Mouse (Mus musculus) brain, embryonic 18.5 days (tissue): Measurements from ENCODE around the gene Ucma.
"Not testable (repeated sequence)": the region's sequence is repeated elsewhere in the genome, so short reads cannot be mapped to it uniquely, and the experiment has no call there.

Experiments used
- DNase-seq: peaks from one replicate; pipeline ENCODE4 v3.0.0-alpha.2; 2012; ENCODE audit warnings: low read depth, low spot score

Ucma gene

GRCm38 (mm10) chr2:4975807-4976206 is at the start of gene Ucma:
TSS of gene Ucma (plus strand) at chr2:4976122.
- DNase-seq: peak; percentile 20

DNA sequence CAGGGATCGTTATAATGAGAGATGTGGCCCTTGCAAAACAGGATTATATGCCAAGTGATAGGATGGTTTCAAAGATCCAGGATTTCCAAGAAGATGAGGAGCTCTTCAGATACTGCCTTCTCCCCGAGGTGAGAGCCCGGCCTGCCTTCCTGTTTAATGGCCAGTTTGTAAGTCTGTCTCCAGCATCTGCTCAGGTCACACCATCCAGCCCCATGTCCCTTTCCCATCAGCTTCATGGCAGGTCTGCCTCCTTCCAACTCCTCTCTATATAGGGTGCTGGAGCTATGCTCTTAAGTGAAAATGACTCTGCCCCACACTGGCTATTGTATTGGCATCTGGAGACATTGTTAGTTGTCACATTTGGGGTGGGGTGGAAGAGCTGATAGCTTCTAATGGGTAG is 48.5 kb upstream of the Ucma start:
- no peak for DNase-seq

DNA sequence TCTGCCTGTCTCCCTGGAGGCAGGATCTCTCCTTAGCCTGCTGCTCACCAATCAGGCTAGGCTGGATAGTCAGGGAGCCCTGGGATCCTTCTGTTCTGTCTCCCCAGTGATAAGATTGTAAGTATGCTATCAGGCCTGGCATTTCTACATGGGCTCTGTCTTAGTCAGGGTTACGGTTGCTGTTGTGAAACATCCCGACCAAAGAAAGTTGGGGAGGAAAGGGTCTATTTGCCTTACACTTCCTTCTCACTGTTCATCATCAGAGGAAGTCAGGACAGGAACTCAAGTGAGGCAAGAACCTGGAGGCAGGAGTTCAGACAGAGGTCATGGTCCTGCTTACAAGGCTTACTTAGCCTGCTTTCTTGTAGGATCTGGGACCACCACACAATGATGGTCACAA is 46.7 kb upstream of the Ucma start:
- DNase-seq: no peak

DNA sequence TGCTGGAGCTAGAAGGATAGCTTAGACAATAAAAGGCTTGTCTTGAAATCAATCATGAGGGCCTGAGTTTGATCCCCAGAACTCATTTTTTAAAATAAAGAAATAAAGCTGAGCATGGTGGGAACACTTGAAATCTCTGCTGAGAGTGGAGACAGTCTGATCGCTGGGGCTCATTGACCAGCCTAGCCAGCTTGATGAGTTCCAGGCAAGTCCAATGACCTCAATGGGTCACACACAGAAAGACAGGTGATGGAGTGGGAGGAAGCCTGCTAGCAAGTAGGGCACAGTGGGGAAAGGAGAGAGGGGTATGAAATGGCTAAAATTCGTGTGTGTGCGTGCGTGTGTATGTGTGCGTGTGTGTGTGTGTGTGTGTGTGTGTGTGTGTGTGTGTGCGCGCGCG is 41.4 kb upstream of the Ucma start:
- DNase-seq: no peak

DNA sequence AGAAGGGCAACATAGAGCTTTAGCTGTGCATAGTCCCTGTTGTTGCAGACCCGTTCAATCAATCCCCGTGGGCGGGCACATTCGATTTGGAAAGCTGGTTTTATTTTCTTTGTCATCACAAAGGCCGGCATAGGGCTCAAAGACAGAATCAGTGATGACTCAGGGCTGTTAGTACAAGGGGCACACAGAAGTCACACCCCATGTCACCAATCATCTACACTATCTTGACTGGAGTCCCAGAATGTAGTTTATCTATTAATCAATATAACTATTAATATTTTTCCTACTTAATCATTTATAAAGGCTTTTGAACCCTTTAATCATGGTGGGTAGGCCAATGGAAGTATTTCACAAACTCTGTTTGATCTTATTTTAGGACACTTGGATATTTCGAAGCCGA is 38.0 kb upstream of the Ucma start:
- DNase-seq: no peak

DNA sequence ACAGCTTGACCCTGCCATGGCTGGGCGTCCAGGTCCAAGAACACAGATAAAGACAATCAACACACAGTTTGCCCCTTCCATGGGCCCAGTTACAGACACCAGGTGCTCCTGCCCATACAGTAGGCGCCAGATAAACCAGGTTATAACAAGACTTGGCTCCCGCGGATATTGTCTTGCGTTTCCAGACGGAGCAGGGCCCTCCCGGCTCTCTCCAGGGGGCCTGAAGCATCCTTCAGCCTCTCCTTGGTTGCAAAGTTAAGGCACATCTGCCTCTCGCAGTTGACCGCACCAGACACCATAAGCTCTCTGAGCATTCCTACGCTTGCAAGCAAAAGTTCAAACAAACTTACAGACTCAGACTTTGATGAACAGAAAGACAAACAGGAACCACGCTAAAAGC is 35.1 kb upstream of the Ucma start:
- no peak for DNase-seq

- DNase-seq: not testable (repeated sequence)
Measured at GRCm38 (mm10) chr2:4949691-4950090, 26.2 kb upstream of the Ucma start.

GRCm38 (mm10) chr2:4950986-4951385 is 24.9 kb upstream of the Ucma start:
- DNase-seq: no peak

- no peak for DNase-seq
Measured at GRCm38 (mm10) chr2:4954216-4954760, 21.6 kb upstream of the Ucma start.

DNA sequence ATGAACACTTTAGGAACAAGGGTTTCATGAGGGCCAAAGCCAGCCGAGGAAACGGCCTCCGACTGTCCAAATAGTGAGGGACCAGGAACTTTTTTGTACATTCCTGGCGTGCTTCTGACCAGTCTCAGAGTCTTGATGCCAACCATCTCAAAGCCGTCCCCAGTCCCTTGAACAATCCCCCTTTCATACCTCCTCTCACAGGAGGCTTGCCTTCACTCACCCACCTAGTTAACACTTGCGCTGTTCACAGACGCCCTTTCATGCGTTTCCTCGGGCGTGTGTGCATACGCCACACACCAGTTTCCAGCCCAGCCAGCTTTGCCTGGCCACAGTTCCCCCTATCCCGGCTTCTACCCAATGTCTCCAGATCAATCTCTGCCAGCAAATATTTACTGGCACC is 17.9 kb upstream of the Ucma start:
- DNase-seq: no peak

DNA sequence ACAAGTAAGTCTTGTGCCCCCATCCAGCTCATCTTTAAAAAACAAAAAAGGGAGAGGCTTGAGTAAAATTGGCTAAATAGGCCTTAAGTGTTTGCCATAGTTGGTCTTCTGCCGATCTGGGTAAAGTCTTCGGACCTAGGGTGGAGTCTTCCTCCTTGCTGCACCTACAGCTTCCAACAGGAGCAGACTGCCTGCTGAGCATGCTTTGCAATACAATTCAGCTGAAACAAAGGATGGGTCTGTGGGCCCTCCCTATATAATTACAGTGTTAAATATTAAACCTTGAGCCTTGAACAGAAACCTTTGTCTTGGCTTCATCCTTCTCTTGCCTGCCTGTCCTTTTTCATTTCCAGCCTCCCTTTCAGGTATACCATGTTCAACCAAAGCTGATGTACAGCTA is 8.1 kb upstream of the Ucma start:
- no peak for DNase-seq

- DNase-seq: no peak
Measured at GRCm38 (mm10) chr2:4969083-4969482, 6.8 kb upstream of the Ucma start.

DNA sequence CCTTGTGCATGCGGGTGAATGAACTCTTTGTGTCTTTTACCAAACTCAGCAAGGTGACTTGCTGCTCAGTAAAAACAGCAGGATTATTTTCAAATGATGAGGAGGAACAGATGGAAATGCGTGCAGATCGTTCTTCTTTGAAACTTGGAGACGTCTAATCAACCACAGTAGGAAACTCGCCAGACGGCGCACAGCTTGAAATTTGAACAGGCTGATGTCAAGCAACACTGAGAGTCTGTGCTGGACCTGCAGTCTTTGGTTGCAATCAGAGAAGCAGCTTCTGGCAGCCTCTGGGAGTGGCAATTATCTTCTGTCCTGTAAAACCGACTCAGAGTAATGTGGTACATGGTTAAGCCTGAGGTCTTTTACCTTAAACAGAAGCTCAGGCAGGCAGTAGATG is 2.2 kb downstream of the Ucma start:
- peak; percentile 56 for DNase-seq

- no peak for DNase-seq
Measured at GRCm38 (mm10) chr2:4983987-4984386, 8.1 kb downstream of the Ucma start.

- DNase-seq: no peak
Measured at GRCm38 (mm10) chr2:4985000-4985399, 9.1 kb downstream of the Ucma start.

DNA sequence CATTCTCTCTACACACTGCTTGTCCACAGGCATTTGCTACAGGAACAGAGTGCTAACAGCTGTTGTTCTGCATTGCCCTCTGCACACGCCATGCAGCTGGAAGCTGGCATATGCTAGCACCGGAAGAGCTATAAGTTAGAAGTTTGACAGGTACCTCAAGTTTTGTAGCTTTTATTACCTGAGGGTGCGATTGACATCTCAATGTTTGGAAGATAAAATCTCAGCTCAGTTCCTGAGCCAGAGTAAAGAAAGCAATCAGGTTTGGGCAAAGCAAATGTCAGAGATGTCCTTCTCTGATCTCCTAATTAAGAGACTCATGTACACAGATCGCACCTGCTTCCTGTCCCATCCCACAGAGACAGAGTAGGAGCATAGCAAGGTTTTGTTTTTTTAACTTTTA is 10.9 kb downstream of the Ucma start:
- no peak for DNase-seq

- no peak for DNase-seq
Measured at GRCm38 (mm10) chr2:4987388-4988180, 11.7 kb downstream of the Ucma start.

DNA sequence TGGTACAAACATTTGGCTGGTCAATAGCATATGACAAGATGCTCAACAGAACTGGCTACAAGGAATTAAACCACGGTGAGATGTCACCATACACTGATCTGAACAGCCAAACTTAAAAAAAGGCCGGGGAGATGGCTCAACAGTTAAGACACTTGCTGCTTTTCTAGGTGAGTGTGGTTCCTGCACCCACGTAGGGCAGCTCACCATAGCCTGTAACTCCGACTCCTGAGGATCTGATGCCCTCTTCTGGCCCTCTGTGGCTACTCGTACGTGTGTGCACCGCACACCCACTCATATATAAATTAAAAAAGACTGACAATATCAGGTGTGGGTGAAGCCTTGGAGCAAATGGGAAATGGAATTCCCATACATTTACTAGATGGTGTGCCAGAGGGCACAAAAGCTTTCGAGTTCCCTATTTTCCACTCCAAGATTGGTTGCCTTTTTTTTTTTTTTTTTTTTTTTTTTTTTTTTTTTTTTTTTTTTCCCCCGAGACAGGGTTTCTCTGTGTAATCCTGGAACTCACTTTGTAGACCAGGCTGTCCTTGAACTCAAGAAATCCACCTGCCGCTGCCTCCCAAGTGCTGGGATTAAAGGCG is 13.0 kb downstream of the Ucma start:
- no peak for DNase-seq

DNA sequence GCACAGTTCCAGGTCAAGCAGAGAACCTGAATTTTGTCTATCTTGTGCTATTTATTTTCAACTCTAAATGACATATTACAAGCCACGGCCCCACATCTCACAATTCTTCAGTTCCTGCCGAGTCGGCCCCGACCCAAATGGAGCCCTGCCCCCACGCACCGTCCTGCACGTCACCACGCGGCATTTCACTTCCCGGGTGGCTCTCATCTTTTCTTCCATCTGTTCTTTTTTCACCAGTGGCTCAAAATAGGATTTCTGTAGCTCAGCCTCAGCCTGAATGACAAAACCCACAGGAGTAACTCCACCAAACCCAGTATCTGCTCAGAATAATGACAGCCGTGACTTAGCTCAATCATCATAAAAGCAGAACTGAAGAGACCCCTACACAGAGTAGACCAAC is 17.7 kb downstream of the Ucma start:
- no peak for DNase-seq

DNA sequence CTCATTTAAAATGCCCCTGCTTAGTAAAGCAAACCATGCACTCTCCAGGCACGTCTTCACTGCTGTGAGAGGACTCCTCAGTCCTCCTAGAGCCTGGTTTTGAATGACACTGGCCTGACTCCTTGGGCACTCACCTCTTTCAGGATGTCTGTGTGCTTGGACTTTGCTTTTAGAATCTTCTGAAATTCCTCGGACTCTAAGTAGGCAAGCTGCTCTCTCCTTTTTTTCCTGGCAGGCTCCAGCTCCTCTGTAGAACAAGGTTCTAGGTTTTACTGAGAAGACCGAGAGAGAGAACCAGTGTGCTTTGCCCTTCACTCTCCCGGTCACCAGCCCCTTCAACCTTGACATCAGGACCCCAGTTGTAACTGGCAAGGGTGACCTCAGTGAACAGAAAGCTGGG is 18.5 kb downstream of the Ucma start:
- no peak for DNase-seq

DNA sequence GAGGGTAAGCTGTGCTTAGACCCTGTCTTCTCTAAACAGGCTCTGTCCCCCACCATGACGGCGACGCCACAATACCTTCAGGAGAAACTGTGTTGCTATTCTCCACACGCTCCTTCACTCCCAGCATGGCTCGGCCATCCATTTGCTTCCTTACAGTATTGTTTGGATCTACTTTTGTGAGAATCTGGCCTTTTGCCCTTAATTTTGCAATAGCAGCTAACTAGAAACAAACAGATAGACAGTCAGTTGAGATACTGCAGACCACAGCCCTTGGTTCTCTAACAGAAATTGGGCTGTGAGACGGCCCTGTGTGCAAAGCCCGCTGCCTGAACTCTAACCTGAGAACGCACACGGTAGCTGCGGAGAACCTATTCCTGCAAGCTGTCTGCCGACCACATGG is 19.7 kb downstream of the Ucma start:
- no peak for DNase-seq

- no peak for DNase-seq
Measured at GRCm38 (mm10) chr2:4996421-4996824, 20.5 kb downstream of the Ucma start.

- no peak for DNase-seq
Measured at GRCm38 (mm10) chr2:4998905-4999304, 23.0 kb downstream of the Ucma start.
